Mouse (Mus musculus) effector memory CD4-positive, alpha-beta T cell, adult 7 months (primary cell): ENCODE measurements around the gene Pifo. TPM values are rescaled to one million over a fixed set of nuclear protein-coding genes. Genes with fewer than 3 reads are reported as not detected.

Source experiments
- polyA plus RNA-seq: library from polyadenylated mRNA; unstranded; fragments of 100-300 nt; shearing (Covaris generic); gene quantifications from one replicate; pipeline ENCODE4 v1.2.1, GENCODE M21; 2017

Pifo gene
- 1.5 TPM for polyA plus RNA-seq

DNA sequence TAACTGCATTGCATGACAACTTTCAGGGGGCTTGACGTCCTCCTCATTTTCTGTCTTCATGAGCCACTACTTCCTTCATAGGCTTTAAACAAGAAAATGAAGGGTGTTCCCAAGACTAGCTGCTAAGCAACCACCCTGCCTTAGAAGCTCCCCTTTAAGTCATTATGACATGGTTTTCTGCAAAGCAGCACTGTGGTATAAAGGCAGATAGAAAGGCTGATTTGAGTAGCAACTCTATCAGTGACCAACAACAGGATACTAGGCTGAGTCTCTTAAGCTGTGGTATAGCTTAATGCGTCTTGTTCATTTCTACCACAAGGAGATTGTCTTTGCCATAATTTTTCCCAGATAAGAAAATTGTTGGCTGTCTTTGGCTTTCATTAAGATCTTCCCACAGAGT, at the start of gene Pifo:
Pifo (minus strand) TSS at position 101 of the 400 bp plus-strand sequence.

DNA sequence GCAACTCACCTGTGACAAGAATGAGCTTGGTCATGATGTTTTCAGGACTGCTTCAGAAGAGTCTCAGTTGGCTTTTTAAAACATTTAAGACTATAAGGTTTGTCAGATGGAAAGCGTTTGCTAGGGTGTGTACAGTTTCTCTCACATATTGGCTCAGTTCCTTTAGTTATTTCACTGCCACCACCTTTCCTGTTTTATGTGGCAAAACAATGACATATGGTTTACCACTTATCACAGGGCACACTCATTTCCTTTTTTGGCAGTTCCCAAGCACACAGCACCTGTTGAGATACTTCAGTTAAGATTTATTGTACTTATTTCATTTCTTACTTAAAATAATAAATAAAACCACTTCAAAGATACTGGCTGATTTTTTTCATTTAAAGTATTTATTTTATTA, 18.3 kb upstream of the Pifo start, which contains the start of gene Chil5:
Chil5 (minus strand) TSS at position 34 of the 400 bp plus-strand sequence.

DNA sequence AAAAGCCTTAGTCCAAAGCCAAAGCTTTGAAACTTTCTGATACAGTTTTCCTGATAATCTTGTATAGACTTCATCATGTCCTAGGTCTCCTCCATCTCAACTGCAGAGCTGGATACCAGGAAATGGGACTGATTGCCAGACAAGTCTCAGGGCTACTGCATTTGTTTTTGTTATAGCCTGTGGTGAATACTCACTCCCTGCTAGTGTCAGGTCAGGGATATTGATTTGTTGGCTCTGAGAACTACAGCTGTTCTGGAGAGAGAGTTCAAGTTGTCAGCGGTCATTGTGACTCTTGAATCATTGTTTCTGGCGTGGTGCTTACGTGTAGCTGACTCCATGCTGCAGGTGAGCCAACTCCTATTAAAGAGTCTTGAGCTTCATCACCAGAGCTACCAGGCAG, 41.0 kb downstream of the Pifo start, which contains the start of gene Ovgp1:
Ovgp1 (plus strand) TSS at position 301 of the 400 bp plus-strand sequence.

DNA sequence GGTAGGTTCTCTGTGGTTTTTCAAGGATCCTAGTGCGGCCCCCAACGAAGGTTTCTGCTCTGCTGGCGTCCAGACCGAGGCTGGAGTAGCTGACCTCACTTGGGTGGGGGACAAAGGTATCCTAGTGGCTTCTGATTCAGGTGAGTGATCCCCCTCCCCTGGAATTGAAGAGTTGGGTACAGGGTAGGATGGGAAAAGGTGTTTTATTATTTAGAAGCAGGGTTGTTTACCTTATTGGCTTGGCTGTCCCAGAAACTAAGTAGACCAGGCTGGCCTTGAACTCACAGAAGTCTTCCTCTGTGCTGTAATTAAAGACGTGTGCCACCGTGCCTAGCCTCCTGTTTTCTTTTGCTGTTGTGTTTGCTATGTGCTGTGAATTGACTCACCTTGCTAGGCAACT, 54.4 kb downstream of the Pifo start, which contains the start of gene Atp5f1:
Atp5f1 (minus strand) TSS at position 101 of the 400 bp plus-strand sequence.

DNA sequence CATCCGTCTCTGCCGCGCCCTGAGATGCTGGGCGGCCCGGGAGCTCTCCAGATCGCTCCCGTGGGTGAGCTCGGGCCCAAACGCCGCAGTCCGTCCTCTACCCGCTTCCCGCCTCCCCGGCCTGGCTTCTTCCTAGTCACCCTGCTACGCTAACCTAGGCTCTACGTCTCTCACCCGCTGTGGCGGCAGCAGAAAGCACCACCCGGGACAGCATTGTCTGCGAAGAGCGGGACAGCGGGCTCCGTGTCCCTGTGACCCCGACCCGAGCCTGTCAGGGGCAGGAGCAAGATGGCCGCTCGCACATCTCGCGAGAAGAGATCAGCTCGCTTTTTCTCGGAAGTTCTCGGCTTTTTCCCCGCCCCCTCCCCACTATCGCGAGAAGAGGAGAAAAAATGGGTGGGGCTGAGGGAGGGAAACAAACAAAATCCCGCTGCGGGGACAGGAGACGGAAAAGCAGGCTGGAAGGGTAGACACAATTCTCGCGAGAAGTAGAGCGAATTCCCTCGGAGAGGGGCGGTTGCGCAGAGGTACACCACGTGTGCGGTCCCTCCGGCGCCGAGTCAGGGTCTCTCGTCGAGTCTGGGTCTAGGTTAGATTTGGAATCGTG, 55.4 kb downstream of the Pifo start, which contains the start of gene Wdr77:
Wdr77 (plus strand) TSS at position 396 of the 607 bp plus-strand sequence.

Other genes with a start within 250 kb of the Pifo start
- 193 TPM for gene Rap1a, start 213.3 kb downstream of the Pifo start, polyA plus RNA-seq
- gene Adora3, start 143.8 kb downstream of the Pifo start, polyA plus RNA-seq = not detected
- gene Tmigd3, start 143.7 kb downstream of the Pifo start, polyA plus RNA-seq = not detected
- 1.2 TPM for gene I830077J02Rik, start 82.0 kb downstream of the Pifo start, polyA plus RNA-seq
- 35.0 TPM for gene Wdr77, start 55.3 kb downstream of the Pifo start, polyA plus RNA-seq
- 265 TPM for gene Atp5f1, start 54.5 kb downstream of the Pifo start, polyA plus RNA-seq
- gene Ovgp1, start 40.9 kb downstream of the Pifo start, polyA plus RNA-seq = 6.4 TPM
- 5.3 TPM for gene Chil5, start 18.2 kb upstream of the Pifo start, polyA plus RNA-seq
- gene Chia1, start 98.6 kb upstream of the Pifo start, polyA plus RNA-seq = not detected
- not detected for gene Chil3, start 152.9 kb upstream of the Pifo start, polyA plus RNA-seq
- gene Chil4, start 204.9 kb upstream of the Pifo start, polyA plus RNA-seq = not detected